ENCODE assay signal across 9 mouse cellular contexts in genomic region chr8:46010306-46010705, GRCm38 (mm10). TPM values are rescaled to one million over a fixed set of nuclear protein-coding genes. Genes with fewer than 3 reads are reported as not detected.
DNase-seq lines count a peak whose midpoint lies in the region; ATAC-seq and TF ChIP-seq lines count a peak whose summit lies in the region.
"Had no signal": no experiment of that assay in that cellular context is flagged by ENCODE, and none has a peak within 500 bp of the region (broad histone marks: within the 10 kb centered on the region; RNA-seq: fewer than 3 reads in every experiment).

No protein-coding gene starts in this region.

- no peak overlapping the region for H3K27ac ChIP-seq in cerebellum, adult 2 months (ENCODE audit: insufficient read depth, low read length)
- no peak overlapping the region for H3K27ac ChIP-seq in ES-E14 (ENCODE audit: insufficient read depth, low read depth, low read length, poor library complexity, severe bottlenecking)
- H3K27ac ChIP-seq in liver, embryonic 14.5 days: no peak overlapping the region
- H3K27ac ChIP-seq: macrophage had no signal

- WGBS in cerebellum, adult 2 months: 66% methylated on average over 2 of the region's 2 CpGs
- 48% methylated on average over 2 of the region's 2 CpGs for WGBS in liver, embryonic 14.5 days (ENCODE audit: insufficient replicate concordance)

- no peaks in the 10 kb centered on the region for H3K36me3 ChIP-seq in ES-E14 (ENCODE audit: control insufficient read depth, insufficient read depth, low read length, poor library complexity, severe bottlenecking)
- H3K36me3 ChIP-seq in liver, embryonic 14.5 days (replicated peaks; ENCODE audit: control insufficient read depth, insufficient read depth, low read depth): no peaks in the 10 kb centered on the region

- H3K4me2 ChIP-seq in liver, embryonic 14.5 days (ENCODE audit: low read depth): peak overlapping the region; percentile 24

- TF ChIP-seq POLR2A in cerebellum, adult 2 months (IDR thresholded peaks at IDR 0.05; ENCODE audit: borderline replicate concordance, insufficient read depth, low read length): no peak

- TF ChIP-seq EP300 in liver, embryonic 14.5 days (IDR thresholded peaks at IDR 0.05; ENCODE audit: low read depth): no peak

- no peaks in the 10 kb centered on the region for H3K9me3 ChIP-seq in ES-E14 (ENCODE audit: control insufficient read depth, insufficient read depth, low read depth, low read length)
- H3K9me3 ChIP-seq in liver, embryonic 14.5 days (ENCODE audit: control insufficient read depth, low read length): no peaks in the 10 kb centered on the region

- no peak overlapping the region for H3K9ac ChIP-seq in ES-E14 (ENCODE audit: insufficient read depth, low read depth, low read length, poor library complexity, severe bottlenecking)
- no peak overlapping the region for H3K9ac ChIP-seq in liver, embryonic 14.5 days (replicated peaks)

- TF ChIP-seq CTCF in cerebellum, adult 2 months (IDR thresholded peaks at IDR 0.05; ENCODE audit: borderline replicate concordance, insufficient read depth, low read depth, low read length): no peak
- TF ChIP-seq CTCF in liver, embryonic 14.5 days (IDR thresholded peaks at IDR 0.05; ENCODE audit: low read depth): no peak

- DNase-seq in cerebellum, postnatal 10 days: peak; percentile 30 to 33
- DNase-seq in cerebellum, adult 2 months: no peak
- DNase-seq in ES-E14 (ENCODE audit: low read depth, low spot score): peak; percentile 6
- peak; percentile 31 for DNase-seq in heart, postnatal 4 days
- no peak for DNase-seq in liver, embryonic 14.5 days (ENCODE audit: low read depth in 3 of 3, low spot score in 3 of 3)
- DNase-seq in left cerebral cortex, adult 8-10 months (ENCODE audit: low spot score in 2 of 2): no peak
- DNase-seq in urinary bladder, postnatal 14 days (ENCODE audit: low spot score): no peak

- no peaks in the 10 kb centered on the region for H3K4me1 ChIP-seq in cerebellum, adult 2 months (ENCODE audit: control insufficient read depth, insufficient read depth, low read length)
- H3K4me1 ChIP-seq in ES-E14 (ENCODE audit: control insufficient read depth in 2 of 2, insufficient read depth in 2 of 2, low read length in 2 of 2, poor library complexity in 1 of 2): 0 out of 4 replicates have a peak, but pooled peaks cover 0 to under 1% of the 10 kb centered on the region in 2 experiments
- peaks cover 0 to 5% of the 10 kb centered on the region in 2 experiments; a peak in 1 of 4 replicates for H3K4me1 ChIP-seq in liver, embryonic 14.5 days (replicated peaks; ENCODE audit: control insufficient read depth in 2 of 2, insufficient read depth in 2 of 2, low read length in 1 of 2)

- in situ Hi-C loops in ES-E14 (cut with MboI; ENCODE audit: low sequenced_read_pairs in 2 of 2, unreplicated experiment in 2 of 2): no loop called here

- H3K27me3 ChIP-seq in cerebellum, adult 2 months (ENCODE audit: control insufficient read depth, insufficient read depth, low read length): no peaks in the 10 kb centered on the region
- H3K27me3 ChIP-seq in liver, embryonic 14.5 days (ENCODE audit: control insufficient read depth, insufficient read depth, low read length): no peaks in the 10 kb centered on the region

- no peak for ATAC-seq in liver, embryonic 14.5 days (ENCODE audit: insufficient read depth)
- ATAC-seq in megakaryocyte-erythroid progenitor cell, adult 5-6 weeks (replicated peaks; ENCODE audit: low FRiP score, low TSS enrichment, poor library complexity, severe bottlenecking): no peak

- H3K4me3 ChIP-seq in cerebellum, adult 2 months (replicated peaks; ENCODE audit: insufficient read depth, low read depth, low read length): no peak overlapping the region
- no peak overlapping the region for H3K4me3 ChIP-seq in ES-E14 (ENCODE audit: insufficient read depth in 1 of 2, low read depth in 1 of 2, low read length in 2 of 2, poor library complexity in 1 of 2, severe bottlenecking in 1 of 2)
- H3K4me3 ChIP-seq in liver, embryonic 14.5 days (ENCODE audit: insufficient read depth in 1 of 2, low read depth in 2 of 2, low read length in 2 of 2): no peak overlapping the region

TF ChIP-seq in ES-E14, 5 proteins besides CTCF, POLR2A, EP300 and RAD21:
- TF ChIP-seq ZNF384 (IDR thresholded peaks at IDR 0.05; ENCODE audit: low read depth, low read length) (peak; percentile 65; the same call in 1 of the 2 replicates), HCFC1 (IDR thresholded peaks at IDR 0.05; ENCODE audit: borderline replicate concordance, insufficient read depth, low read length) (no peak), MAFK (IDR thresholded peaks at IDR 0.05; ENCODE audit: insufficient read depth, low read depth, low read length) (0 out of 2 replicates have a peak, but pooled peaks have one; percentile 22), CHD2 (IDR thresholded peaks at IDR 0.05; ENCODE audit: low read depth, low read length) (peak; percentile 49; the same call in 1 of the 2 replicates), ZC3H11A (IDR thresholded peaks at IDR 0.05; ENCODE audit: borderline replicate concordance, low read depth, low read length) (no peak)

RNA-seq across cellular contexts. Expression of gene Ankrd37, which starts 4.8 kb away (rescaled TPM):
- polyA plus RNA-seq in cerebellum, adult 2 months (2012; rRNA removed): 19.6 and 20.4 TPM in 2 replicates
- total RNA-seq in ES-E14 (2012; rRNA removed): 12.3 and 13.6 TPM in 2 replicates
- total RNA-seq in heart, postnatal 4 days (2021): 10 to 100 TPM; 11.1 to 12.4 TPM
- 1.5 and 2.0 TPM in 2 replicates for polyA plus RNA-seq in liver, embryonic 14.5 days (2012; rRNA removed)
- 3.1 and 3.2 TPM in 2 replicates for polyA plus RNA-seq in liver, embryonic 14.5 days (2014; fragmentation: Nextera tagmentation; extraction: Ambion mirVana)
- total RNA-seq in megakaryocyte-erythroid progenitor cell, adult 5-6 weeks (2014; fragmentation: Nextera tagmentation): 0.79 TPM in 1 of 2 replicates, not detected in the other
- total RNA-seq in megakaryocyte-erythroid progenitor cell, adult 5-6 weeks (2017): 2.3 and 8.4 TPM in 2 replicates
- total RNA-seq in left cerebral cortex, adult 8-10 months (2022): 10 to 100 TPM in 3 of 4 experiments, 1 to 10 TPM in 1; 8.4 to 16.5 (median 12.2) TPM

RNA-seq across cellular contexts. Expression of gene Lrp2bp, which starts 11.2 kb away (rescaled TPM):
- 0.29 and 0.34 TPM in 2 replicates for polyA plus RNA-seq in cerebellum, adult 2 months (2012; rRNA removed)
- total RNA-seq in ES-E14 (2012; rRNA removed): 0.13 and 0.26 TPM in 2 replicates
- total RNA-seq in heart, postnatal 4 days (2021): under 1 TPM; 0.36 to 0.76 TPM
- polyA plus RNA-seq in liver, embryonic 14.5 days (2012; rRNA removed): 0.02 TPM in 1 of 2 replicates, not detected in the other
- polyA plus RNA-seq in liver, embryonic 14.5 days (2014; fragmentation: Nextera tagmentation; extraction: Ambion mirVana): 0.08 and 0.17 TPM in 2 replicates
- 0.66 TPM in 1 of 2 replicates, not detected in the other for total RNA-seq in megakaryocyte-erythroid progenitor cell, adult 5-6 weeks (2014; fragmentation: Nextera tagmentation)
- total RNA-seq in megakaryocyte-erythroid progenitor cell, adult 5-6 weeks (2017): not detected in 2 replicates
- under 1 TPM; 0.30 to 0.87 (median 0.67) TPM for total RNA-seq in left cerebral cortex, adult 8-10 months (2022)
- polyA plus RNA-seq: macrophage had no signal

RNA-seq across cellular contexts. Expression of gene Ufsp2, which starts 35.0 kb away (rescaled TPM):
- 68.1 and 71.4 TPM in 2 replicates for polyA plus RNA-seq in cerebellum, adult 2 months (2012; rRNA removed)
- total RNA-seq in ES-E14 (2012; rRNA removed): 17.1 and 21.7 TPM in 2 replicates
- total RNA-seq in heart, postnatal 4 days (2021): 10 to 100 TPM; 33.4 to 33.5 TPM
- 13.7 and 20.1 TPM in 2 replicates for polyA plus RNA-seq in liver, embryonic 14.5 days (2012; rRNA removed)
- polyA plus RNA-seq in liver, embryonic 14.5 days (2014; fragmentation: Nextera tagmentation; extraction: Ambion mirVana): 32.4 and 36.0 TPM in 2 replicates
- 40.9 and 41.1 TPM in 2 replicates for total RNA-seq in megakaryocyte-erythroid progenitor cell, adult 5-6 weeks (2014; fragmentation: Nextera tagmentation)
- 72.1 and 82.1 TPM in 2 replicates for total RNA-seq in megakaryocyte-erythroid progenitor cell, adult 5-6 weeks (2017)
- total RNA-seq in left cerebral cortex, adult 8-10 months (2022): 10 to 100 TPM; 57.0 to 62.2 (median 57.7) TPM

RNA-seq across cellular contexts. Expression of gene 1700029J07Rik, which starts 35.3 kb away (rescaled TPM):
- 5.1 and 6.9 TPM in 2 replicates for polyA plus RNA-seq in cerebellum, adult 2 months (2012; rRNA removed)
- 0.16 and 0.36 TPM in 2 replicates for total RNA-seq in ES-E14 (2012; rRNA removed)
- under 1 TPM; 0.83 to 0.86 TPM for total RNA-seq in heart, postnatal 4 days (2021)
- polyA plus RNA-seq in liver, embryonic 14.5 days (2012; rRNA removed): 0.37 and 0.65 TPM in 2 replicates
- 0.18 and 0.53 TPM in 2 replicates for polyA plus RNA-seq in liver, embryonic 14.5 days (2014; fragmentation: Nextera tagmentation; extraction: Ambion mirVana)
- total RNA-seq in megakaryocyte-erythroid progenitor cell, adult 5-6 weeks (2014; fragmentation: Nextera tagmentation): 1.6 and 3.2 TPM in 2 replicates
- 0.08 and 3.5 TPM in 2 replicates for total RNA-seq in megakaryocyte-erythroid progenitor cell, adult 5-6 weeks (2017)
- 1 to 10 TPM; 2.2 to 3.9 (median 2.6) TPM for total RNA-seq in left cerebral cortex, adult 8-10 months (2022)

Comparison
In these comparisons a context has a peak if more than half of its experiments do, and no peak if none do; other contexts are left out.
1. DNase-seq: peak in cerebellum, postnatal 10 days (2 of 2), ES-E14 (single experiment) and heart, postnatal 4 days (single experiment); none in cerebellum, adult 2 months (0 of 2), liver, embryonic 14.5 days (0 of 3), left cerebral cortex, adult 8-10 months (0 of 2) and urinary bladder, postnatal 14 days (single experiment).